Mouse (Mus musculus) T-helper 2 cell (primary cell): ENCODE data around the gene Atp1a4.

ENCODE experiments used
- in situ Hi-C: fragments of 300-600 bp; cut with MboI, MseI; formaldehyde crosslinking; loops from one replicate; pipeline ENCODE4 v1.15.1; 2025; ENCODE audit warnings: high pct_unique_total_duplicates

Atp1a4 gene

GRCm38 (mm10) chr1:172220414-172220813, 37.8 kb downstream of the Atp1a4 start:
- in situ Hi-C loops: loop anchor here (25.0 kb wide), 1 partner anchor 1358 kb away; the partner anchor contains the start of gene Atf6

GRCm38 (mm10) chr1:172219451-172220406, 38.5 kb downstream of the Atp1a4 start, which contains the start of gene Casq1:
TSS of gene Casq1 (minus strand) at chr1:172219868.
- in situ Hi-C loops: loop anchor here (25.0 kb wide), 1 partner anchor 1357 kb away; the partner anchor contains the start of gene Atf6

GRCm38 (mm10) chr1:172218164-172218910, 39.9 kb downstream of the Atp1a4 start:
- in situ Hi-C loops: loop anchor here (25.0 kb wide), 1 partner anchor 1356 kb away; the partner anchor contains the start of gene Atf6

GRCm38 (mm10) chr1:172217148-172217547, 41.1 kb downstream of the Atp1a4 start:
- in situ Hi-C loops: loop anchor here (25.0 kb wide), 1 partner anchor 1355 kb away; the partner anchor contains the start of gene Atf6

GRCm38 (mm10) chr1:172214748-172215147, 43.5 kb downstream of the Atp1a4 start:
- in situ Hi-C loops: loop anchor here (25.0 kb wide), 1 partner anchor 1352 kb away; the partner anchor contains the start of gene Atf6

- in situ Hi-C loops: loop anchor here (25.0 kb wide), 1 partner anchor 1351 kb away; the partner anchor contains the start of gene Atf6
Measured at GRCm38 (mm10) chr1:172213771-172214170, 44.4 kb downstream of the Atp1a4 start.

- in situ Hi-C loops: loop anchor here (25.0 kb wide), 1 partner anchor 1350 kb away; the partner anchor contains the start of gene Atf6
Measured at GRCm38 (mm10) chr1:172212776-172213175, 45.4 kb downstream of the Atp1a4 start.

GRCm38 (mm10) chr1:172207111-172207584, 51.1 kb downstream of the Atp1a4 start:
- in situ Hi-C loops: loop anchor here (25.0 kb wide), 1 partner anchor 1345 kb away; the partner anchor contains the start of gene Atf6

GRCm38 (mm10) chr1:172206141-172206917, 51.9 kb downstream of the Atp1a4 start, which contains the start of gene Pea15a:
TSS of gene Pea15a (minus strand) at chr1:172206804.
- in situ Hi-C loops: loop anchor here (25.0 kb wide), 1 partner anchor 1344 kb away; the partner anchor contains the start of gene Atf6

GRCm38 (mm10) chr1:172205741-172206087, 52.5 kb downstream of the Atp1a4 start:
- in situ Hi-C loops: loop anchor here (25.0 kb wide), 1 partner anchor 1343 kb away; the partner anchor contains the start of gene Atf6

- in situ Hi-C loops: loop anchor here (25.0 kb wide), 1 partner anchor 1343 kb away; the partner anchor contains the start of gene Atf6
Measured at GRCm38 (mm10) chr1:172204814-172205740, 53.1 kb downstream of the Atp1a4 start.

- in situ Hi-C loops: loop anchor here (25.0 kb wide), 1 partner anchor 1342 kb away; the partner anchor contains the start of gene Atf6
Measured at GRCm38 (mm10) chr1:172204033-172204813, 54.0 kb downstream of the Atp1a4 start.

GRCm38 (mm10) chr1:172203566-172203965, 54.6 kb downstream of the Atp1a4 start:
- in situ Hi-C loops: loop anchor here (25.0 kb wide), 1 partner anchor 1341 kb away; the partner anchor contains the start of gene Atf6

GRCm38 (mm10) chr1:172202894-172203522, 55.2 kb downstream of the Atp1a4 start:
- in situ Hi-C loops: loop anchor here (25.0 kb wide), 1 partner anchor 1341 kb away; the partner anchor contains the start of gene Atf6

- in situ Hi-C loops: loop anchor here (25.0 kb wide), 1 partner anchor 1340 kb away; the partner anchor contains the start of gene Atf6
Measured at GRCm38 (mm10) chr1:172201967-172202880, 56.0 kb downstream of the Atp1a4 start.

GRCm38 (mm10) chr1:172200871-172201447, 57.3 kb downstream of the Atp1a4 start:
- in situ Hi-C loops: loop anchor here (25.0 kb wide), 1 partner anchor 1339 kb away; the partner anchor contains the start of gene Atf6
